ENCODE assay signal across 8 mouse cellular contexts in the genomic region with DNA sequence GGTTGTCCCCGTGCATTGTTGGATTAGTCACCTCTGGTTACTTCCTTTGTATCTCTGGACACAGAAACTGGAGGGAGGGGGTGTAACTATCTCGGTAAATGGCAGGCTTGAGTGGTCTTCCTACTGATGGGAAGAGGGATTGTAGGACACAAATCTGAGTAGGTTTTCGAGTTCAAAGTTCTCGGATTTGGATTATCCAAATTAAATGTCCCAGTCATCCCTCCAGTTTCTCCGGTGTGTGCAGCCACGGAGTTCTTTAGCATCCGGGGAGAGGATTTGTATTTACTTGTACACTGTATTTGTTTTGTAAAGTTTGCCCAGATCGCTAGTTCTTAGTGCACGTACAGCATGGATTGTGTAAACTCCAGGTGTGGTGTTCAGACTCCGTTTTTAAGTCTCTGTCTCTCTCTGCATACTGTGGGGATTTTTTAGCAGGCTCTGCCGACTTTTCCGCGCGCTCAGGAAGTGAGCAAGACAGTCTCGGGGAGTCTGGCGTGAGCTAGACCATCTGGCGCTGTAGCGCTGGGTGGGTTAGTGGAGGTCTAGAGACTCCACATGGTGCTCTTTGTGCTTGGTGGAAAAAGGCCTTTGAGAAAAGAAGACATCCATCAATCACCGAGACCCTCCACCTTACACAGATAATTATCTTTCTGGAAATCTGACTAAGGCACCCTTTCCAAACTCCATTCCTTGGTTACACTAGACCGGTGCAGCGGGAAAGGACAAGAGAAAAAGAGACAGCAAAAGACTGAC. TPM values are rescaled to one million over a fixed set of nuclear protein-coding genes. Genes with fewer than 3 reads are reported as not detected.
DNase-seq lines count a peak whose midpoint lies in the region; ATAC-seq and TF ChIP-seq lines count a peak whose summit lies in the region.

No protein-coding gene starts in this region.

- TF ChIP-seq CTCF in lung, postnatal 0 days (IDR thresholded peaks at IDR 0.05) = no peak

- peaks cover 18% of the 10 kb centered on the region for H3K4me1 ChIP-seq in heart, embryonic 10.5 days
- H3K4me1 ChIP-seq in kidney, embryonic 15.5 days = peaks cover 26% of the 10 kb centered on the region
- H3K4me1 ChIP-seq in lung, postnatal 0 days (ENCODE audit: insufficient read depth, low read depth, low read length) = peaks cover 3% of the 10 kb centered on the region; the same call in 1 of the 2 replicates

- H3K9me3 ChIP-seq in heart, embryonic 10.5 days = no peaks in the 10 kb centered on the region
- no peaks in the 10 kb centered on the region for H3K9me3 ChIP-seq in kidney, embryonic 15.5 days (replicated peaks)
- no peaks in the 10 kb centered on the region for H3K9me3 ChIP-seq in lung, postnatal 0 days (ENCODE audit: low read length)

- peak overlapping the region; percentile 84 for H3K4me3 ChIP-seq in heart, embryonic 10.5 days
- H3K4me3 ChIP-seq in kidney, embryonic 15.5 days (replicated peaks) = peak overlapping the region; percentile 68
- peak overlapping the region; percentile 51 for H3K4me3 ChIP-seq in lung, postnatal 0 days (ENCODE audit: low read depth, low read length)

- peaks cover 9% of the 10 kb centered on the region; the same call in 1 of the 2 replicates for H3K27me3 ChIP-seq in heart, embryonic 10.5 days (ENCODE audit: insufficient read depth, poor library complexity, severe bottlenecking)
- H3K27me3 ChIP-seq in kidney, embryonic 15.5 days = peaks cover 22% of the 10 kb centered on the region
- peaks cover 23% of the 10 kb centered on the region; the same call in 1 of the 2 replicates for H3K27me3 ChIP-seq in lung, postnatal 0 days (replicated peaks; ENCODE audit: insufficient read depth, low read length)

- under 1% methylated on average over 21 of the region's 21 CpGs for WGBS in heart, embryonic 10.5 days
- under 1% methylated on average over 21 of the region's 21 CpGs for WGBS in kidney, embryonic 15.5 days
- 1% methylated on average over 21 of the region's 21 CpGs for WGBS in lung, postnatal 0 days

- H3K4me2 ChIP-seq in kidney, embryonic 15.5 days = peak overlapping the region; percentile 92
- peak overlapping the region; percentile 88 for H3K4me2 ChIP-seq in lung, postnatal 0 days (replicated peaks; ENCODE audit: low read depth, low read length)

- TF ChIP-seq EP300 in lung, postnatal 0 days (IDR thresholded peaks at IDR 0.05) = no peak

- no peak for ATAC-seq in kidney, embryonic 15.5 days (replicated peaks; ENCODE audit: low FRiP score)
- no peak for ATAC-seq in lung, postnatal 0 days

- peak; percentile 89 for DNase-seq in heart, adult 11 months
- no peak for DNase-seq in heart, adult 8-10 months (ENCODE audit: low spot score)
- peak; percentile 12 for DNase-seq in cerebellum, adult 8-10 months
- peak; percentile 80 for DNase-seq in heart, embryonic 10.5 days (ENCODE audit: low spot score)
- DNase-seq in lung, postnatal 0 days (ENCODE audit: low spot score) = peak; percentile 38
- peak; percentile 18 for DNase-seq in right cerebral cortex, postnatal 14 days
- DNase-seq in gastrocnemius, adult 18-20 months (ENCODE audit: low spot score) = no peak

- H3K36me3 ChIP-seq in heart, embryonic 10.5 days = no peaks in the 10 kb centered on the region
- H3K36me3 ChIP-seq in kidney, embryonic 15.5 days = no peaks in the 10 kb centered on the region
- no peaks in the 10 kb centered on the region for H3K36me3 ChIP-seq in lung, postnatal 0 days (ENCODE audit: insufficient read depth, low read length)

- peak overlapping the region; percentile 91 for H3K27ac ChIP-seq in heart, embryonic 10.5 days
- peak overlapping the region; percentile 77 for H3K27ac ChIP-seq in kidney, embryonic 15.5 days
- H3K27ac ChIP-seq in lung, postnatal 0 days (ENCODE audit: low read length) = no peak overlapping the region

- peak overlapping the region; percentile 38 for H3K9ac ChIP-seq in kidney, embryonic 15.5 days
- no peak overlapping the region for H3K9ac ChIP-seq in lung, postnatal 0 days (replicated peaks; ENCODE audit: low read depth)

RNA-seq across cellular contexts. Expression of a gene that starts 1.0 kb away (rescaled TPM):
- total RNA-seq in heart, adult 8-10 months (2022) = 1 to 10 TPM; 3.9 to 6.8 (median 5.3) TPM
- polyA plus RNA-seq in heart, embryonic 10.5 days (2016; fragmentation: Nextera tagmentation; extraction: Ambion mirVana) = 21.6 and 31.0 TPM in 2 replicates
- 5.3 and 6.6 TPM in 2 replicates for polyA plus RNA-seq in kidney, embryonic 15.5 days (2015; fragmentation: Nextera tagmentation; extraction: Ambion mirVana)
- 2.5 and 2.8 TPM in 2 replicates for polyA plus RNA-seq in lung, postnatal 0 days (2015; fragmentation: Nextera tagmentation; extraction: Ambion mirVana)
- total RNA-seq in gastrocnemius, adult 18-20 months (2021) = under 1 TPM; 0.50 to 0.74 TPM

RNA-seq across cellular contexts. Expression of a gene that starts 40.5 kb away (rescaled TPM):
- total RNA-seq in heart, adult 8-10 months (2022) = 1 to 10 TPM; 2.6 to 3.6 (median 3.0) TPM
- 7.1 and 7.3 TPM in 2 replicates for polyA plus RNA-seq in heart, embryonic 10.5 days (2016; fragmentation: Nextera tagmentation; extraction: Ambion mirVana)
- 16.3 and 16.6 TPM in 2 replicates for polyA plus RNA-seq in kidney, embryonic 15.5 days (2015; fragmentation: Nextera tagmentation; extraction: Ambion mirVana)
- 8.8 and 12.4 TPM in 2 replicates for polyA plus RNA-seq in lung, postnatal 0 days (2015; fragmentation: Nextera tagmentation; extraction: Ambion mirVana)
- total RNA-seq in gastrocnemius, adult 18-20 months (2021) = 1 to 10 TPM; 1.2 to 1.6 TPM

Comparison
In these comparisons a context has a peak if more than half of its experiments do, and no peak if none do; other contexts are left out.
1. DNase-seq: peak in heart, adult 11 months (single experiment), cerebellum, adult 8-10 months (single experiment), heart, embryonic 10.5 days (single experiment), lung, postnatal 0 days (single experiment) and right cerebral cortex, postnatal 14 days (single experiment); none in heart, adult 8-10 months (single experiment) and gastrocnemius, adult 18-20 months (single experiment).
2. Peak in every context shown above with its lines, with median percentiles within 50 percentile points of each other: H3K4me3 ChIP-seq.